Mouse (Mus musculus) kidney, postnatal 36 days (tissue): ENCODE data around the gene Hoxa13.

Source experiments
- DNase-seq, 2 experiments: peaks; one replicate each; pipeline ENCODE4 v3.0.0; 2021 to 2022; ENCODE audit warnings: mixed read lengths in 2 of 2

Hoxa13 gene

DNA sequence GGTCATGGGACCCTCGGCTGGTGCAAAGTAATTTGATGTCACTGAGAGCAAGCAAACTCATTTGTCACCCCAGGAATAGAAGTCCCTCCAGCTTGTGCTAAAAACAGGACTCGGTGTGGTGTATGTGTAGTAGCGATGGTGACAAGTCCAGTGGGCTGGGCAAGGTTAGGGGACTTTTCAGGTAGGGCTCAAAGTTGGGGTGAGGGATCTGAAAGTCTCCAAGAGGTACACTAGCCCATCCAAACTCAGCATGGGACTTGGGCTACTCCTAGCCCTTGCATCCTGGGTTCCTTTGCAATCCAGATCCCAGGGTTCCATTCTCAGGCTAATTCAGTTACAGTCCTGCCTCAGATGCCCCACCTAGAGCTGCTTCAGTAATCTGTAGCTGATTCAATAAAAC is 8.1 kb upstream of the Hoxa13 start:
- no peak for DNase-seq

DNA sequence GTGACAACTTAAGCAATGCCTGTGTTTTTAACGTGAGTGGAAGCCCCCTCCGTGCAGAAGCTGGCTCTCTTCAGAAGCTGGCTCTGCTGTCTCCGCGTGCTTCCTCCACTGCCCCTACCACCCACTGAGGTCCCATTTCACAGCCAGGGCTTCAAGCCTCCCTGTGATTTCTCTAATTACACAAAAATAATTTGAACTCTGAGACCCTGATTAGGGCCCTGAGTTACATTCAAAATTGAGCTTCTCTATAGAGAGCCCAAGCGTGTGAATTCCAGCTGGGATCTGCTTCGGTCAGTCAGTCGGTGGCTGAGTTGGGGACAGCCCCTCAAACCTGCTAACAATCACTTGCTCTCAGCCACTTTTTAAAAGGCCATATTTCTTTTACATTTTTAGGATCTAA is 7.7 kb upstream of the Hoxa13 start:
- no peak for DNase-seq

DNA sequence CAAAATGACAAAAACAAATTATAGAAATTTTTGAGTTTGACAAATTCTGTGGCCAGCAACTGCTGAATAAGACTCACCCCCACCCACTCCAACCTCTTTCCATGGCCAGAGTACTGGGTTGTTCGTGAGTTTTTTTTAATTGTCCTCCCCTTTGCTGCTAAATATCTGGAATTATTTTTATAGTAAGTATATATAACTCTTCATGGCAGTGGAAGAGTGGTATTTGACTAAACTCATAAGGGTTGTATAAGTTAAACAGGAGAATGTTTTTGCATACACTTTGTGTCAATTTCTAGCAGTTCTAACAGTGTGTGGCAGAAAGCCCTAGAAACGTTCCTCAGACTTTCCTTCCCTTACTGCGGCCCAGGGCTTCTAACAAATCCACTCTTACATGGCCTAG is 7.0 kb upstream of the Hoxa13 start:
- no peak for DNase-seq

DNA sequence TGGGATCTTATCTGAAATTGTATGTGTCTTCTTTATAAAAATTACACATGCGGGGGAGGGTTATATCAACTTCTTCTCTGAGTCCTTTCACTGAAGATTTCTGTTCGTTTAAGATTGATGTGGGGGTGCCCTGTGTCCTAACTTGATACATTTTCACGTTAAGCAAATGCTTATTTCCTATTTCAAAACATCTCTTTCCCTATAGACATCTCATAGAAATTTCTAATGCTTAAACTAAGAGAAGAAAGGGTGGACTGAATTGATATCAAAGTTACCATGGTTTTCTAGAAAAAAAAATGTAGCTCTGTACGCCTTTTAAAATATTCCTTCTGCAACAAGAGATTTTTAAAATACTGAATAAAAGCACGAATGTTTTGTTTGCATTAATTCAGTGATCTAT is 6.5 kb upstream of the Hoxa13 start:
- DNase-seq = no peak

DNA sequence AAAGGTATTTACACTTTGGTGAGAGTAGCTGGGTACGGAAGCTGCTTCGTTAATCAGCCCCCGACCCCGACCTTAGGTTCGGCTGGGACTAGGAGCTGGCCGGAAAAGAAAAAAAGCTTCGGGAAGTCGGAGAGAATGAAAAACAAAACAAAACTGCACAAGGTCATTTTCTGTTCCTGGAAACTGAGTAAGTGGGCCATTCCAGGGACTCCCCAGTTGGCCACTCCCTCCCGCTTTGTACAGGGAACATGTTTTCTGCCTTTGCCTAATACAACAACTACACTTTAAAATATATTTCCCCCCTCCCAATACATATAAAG is 5.9 kb upstream of the Hoxa13 start:
- no peak for DNase-seq

DNA sequence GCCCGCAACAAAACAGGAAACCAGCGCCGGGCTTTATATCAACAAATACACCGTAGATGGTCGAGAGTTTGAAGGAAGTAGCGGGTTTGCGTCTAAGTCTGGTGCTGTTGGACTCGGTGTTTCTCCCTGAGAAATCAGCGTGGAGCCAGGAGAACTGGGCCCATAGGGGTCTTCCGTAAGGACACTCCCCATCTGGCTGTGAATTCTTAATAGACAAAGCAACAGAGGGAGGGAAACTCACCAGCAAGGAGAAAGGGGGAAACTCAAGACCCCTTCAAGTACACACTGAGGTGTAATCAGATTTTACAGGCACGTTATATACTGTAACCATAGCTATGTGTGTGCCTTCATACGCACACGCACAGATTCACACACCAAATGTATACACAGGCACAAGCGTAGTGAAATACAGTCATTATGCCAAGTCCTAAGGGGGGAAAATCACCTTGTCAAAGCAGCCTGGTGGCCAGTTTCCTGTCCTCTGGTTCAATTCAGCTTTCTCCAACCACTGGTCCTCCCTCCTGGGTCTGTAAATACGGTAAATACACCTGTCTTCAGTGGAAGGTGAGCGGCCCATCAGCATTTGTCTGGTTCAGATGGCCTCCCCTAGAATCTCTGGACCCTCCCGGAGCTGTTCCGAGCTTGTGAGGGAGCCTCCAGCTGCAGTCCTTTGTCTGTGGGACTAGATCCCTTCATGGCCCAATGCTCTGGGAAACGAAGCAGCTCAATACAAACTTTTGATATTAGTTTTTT is 5.4 kb upstream of the Hoxa13 start:
- peak in 1 of 2 experiments; percentile 6 for DNase-seq

DNA sequence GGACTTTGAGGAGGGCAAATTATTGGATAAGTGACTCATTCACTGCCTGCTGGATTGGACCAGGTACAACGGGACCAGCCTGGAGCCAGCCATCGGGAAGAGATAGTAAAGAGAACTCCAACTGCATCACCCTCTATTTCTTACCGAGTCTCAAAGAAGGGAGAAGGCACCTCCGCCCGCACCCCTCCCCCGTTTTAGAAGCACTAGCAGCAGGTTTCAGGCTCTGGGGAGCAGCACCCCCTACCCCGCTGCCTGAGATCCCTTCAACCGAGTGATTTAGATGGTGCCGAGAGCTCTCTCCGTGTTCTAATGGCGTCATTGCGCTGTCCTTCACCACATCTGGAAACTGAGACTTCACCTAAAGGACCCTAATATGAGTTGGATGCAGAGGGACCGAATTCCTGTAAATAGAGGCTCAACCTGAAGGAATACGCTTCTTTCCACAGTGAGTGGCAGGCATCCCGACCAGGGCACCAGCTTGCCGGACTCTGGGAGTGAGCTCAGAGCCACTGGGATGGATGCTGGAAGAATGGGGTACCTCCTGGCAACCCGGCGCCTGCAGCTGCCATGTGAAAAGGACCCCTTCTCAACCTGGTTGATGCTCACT is 4.7 kb upstream of the Hoxa13 start:
- DNase-seq = peak in 1 of 2 experiments; percentile 10

DNA sequence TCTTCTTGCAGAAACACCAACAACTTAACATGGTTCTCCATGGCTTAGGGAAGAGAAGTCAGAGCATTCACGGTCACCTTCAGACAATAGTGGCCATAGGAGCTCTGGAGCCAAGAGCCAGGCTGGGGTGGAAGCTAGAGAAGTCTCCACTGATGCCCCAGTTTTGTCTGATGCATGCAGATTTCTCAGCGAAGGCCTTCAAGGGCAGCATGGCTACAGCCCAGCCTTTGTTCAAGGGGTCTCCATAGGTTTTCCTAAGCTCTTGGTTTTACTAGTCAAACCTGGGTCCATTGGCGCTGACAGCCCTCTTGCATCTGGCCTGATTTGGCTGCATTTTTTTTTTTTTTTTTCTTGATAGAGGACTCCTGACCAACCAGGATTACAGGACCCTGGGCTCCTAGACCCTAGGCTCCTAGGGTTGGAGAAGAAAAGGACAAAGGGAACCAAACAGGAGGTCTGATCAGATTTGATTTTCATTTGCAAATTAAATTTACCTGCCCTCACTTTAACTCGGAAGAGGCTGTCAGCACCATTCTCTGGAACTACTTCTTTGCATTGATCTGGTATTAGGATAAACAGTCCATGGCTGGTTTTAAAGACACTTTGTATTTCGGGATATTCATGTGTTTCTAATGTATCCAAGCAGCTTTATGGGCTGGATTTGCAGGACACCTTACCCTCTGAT is 3.6 kb upstream of the Hoxa13 start:
- DNase-seq = no peak

DNA sequence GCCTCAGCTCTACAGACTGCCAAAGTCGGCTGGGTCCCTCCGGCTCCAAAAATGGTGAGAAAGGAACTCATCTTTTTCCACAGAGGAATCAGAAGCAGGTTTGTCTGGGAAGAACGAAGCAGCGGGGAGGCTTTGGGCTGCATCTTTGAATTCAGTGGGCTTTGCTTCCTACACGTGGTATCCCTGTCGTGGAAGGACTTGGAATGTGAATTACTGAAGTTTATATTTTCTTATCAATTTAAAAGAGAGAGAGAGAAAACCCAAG is 2.6 kb upstream of the Hoxa13 start:
- no peak for DNase-seq

DNA sequence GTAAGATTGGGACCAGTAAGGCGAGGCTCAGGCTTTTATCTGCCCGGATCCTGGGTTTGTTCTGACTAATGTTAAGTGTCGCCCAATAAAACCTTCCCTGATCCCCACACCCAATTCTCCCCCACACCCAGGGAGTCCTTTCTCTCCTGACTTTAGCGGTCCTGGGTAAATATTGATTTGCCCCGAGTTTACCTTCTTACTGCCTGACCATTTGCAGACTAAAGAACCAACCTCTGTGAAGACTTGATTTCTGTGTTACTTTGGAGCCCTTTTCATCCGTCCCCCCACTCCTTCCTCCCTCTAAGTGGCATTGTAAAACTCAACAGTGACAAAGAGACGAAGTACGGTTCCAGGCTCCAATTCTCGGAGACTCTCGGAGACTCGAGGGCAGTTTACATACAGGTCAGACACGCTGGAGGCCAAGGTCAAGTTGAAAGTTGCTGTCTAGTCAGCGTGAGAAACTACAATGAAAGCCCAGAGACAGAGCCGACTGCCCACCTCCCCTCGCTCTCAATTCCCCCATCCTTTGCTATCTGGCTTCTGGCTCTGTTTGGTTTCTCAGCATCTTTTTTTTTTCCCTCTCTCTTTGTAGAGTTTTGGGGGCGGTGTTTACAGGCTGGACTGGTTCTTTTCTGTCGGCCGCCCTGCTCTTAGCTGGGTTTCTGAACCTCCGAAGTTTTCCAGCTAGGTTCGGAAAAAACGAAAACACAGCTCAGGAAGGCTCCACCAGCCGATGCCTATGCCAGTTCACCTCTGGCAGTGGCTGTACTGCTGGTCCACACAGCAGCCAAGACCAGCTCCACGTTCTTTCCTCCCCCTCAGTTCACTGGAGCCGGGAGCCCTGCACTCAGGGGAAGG is 2.0 kb upstream of the Hoxa13 start:
- DNase-seq = peak in 1 of 2 experiments; percentile 29

DNA sequence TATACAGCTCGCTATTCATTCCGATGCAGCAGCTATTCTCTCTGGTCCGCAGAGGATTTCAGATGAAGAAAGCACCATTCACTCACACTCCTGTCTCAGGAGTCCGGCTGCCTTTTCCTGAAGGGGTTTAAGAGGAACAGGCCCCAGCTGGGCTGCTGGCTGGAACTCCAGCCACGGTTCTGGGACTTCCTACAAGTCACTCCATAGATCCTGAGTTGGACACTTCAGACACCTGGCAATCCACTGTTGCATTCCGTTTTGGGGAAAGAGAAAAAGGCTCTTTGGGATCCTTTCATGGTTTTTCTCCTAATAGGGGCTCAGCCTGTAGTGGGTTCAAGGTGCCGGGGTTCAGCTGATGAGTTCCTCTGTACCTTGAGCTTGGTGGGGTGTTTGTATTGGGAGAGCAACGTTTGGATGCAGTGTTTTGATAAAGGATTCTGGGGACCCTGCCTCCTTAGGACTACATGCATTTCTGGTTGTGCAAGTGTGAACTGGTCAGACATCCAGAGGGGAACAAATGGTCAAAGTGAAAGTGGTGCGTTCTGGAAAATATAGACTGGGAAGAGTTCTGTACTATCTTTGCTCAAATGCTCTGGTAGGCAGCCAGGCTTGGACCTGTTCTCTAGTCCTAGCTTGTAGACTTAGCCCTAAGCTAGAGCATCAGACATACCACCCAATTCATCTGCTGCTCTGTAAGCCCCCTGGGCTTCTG is 1.2 kb upstream of the Hoxa13 start:
- DNase-seq = peak in 1 of 2 experiments; percentile 15

DNA sequence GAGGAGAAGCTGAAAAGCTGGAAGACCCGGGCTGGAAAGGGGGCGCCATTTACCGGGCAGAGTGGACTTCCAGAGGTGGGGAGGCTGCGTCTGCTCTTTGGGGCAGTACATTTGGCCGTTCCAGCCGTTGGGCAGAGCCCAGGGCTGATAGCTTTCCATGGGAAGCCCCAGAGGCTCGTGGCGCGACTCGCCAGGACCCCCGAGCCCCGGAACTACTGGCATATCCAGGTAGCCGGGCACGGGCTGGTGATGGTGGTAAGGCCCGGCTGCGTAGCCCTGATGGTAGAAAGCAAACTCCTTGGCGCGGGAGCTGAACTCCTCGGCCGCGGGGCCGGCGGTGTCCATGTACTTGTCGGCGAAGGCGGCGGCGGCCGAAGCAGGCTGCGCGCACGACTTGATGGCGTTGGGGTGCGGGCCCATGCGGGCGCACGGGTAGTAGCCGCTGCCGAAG is 844 bp downstream of the Hoxa13 start:
- DNase-seq = peak in 1 of 2 experiments; percentile 38

DNA sequence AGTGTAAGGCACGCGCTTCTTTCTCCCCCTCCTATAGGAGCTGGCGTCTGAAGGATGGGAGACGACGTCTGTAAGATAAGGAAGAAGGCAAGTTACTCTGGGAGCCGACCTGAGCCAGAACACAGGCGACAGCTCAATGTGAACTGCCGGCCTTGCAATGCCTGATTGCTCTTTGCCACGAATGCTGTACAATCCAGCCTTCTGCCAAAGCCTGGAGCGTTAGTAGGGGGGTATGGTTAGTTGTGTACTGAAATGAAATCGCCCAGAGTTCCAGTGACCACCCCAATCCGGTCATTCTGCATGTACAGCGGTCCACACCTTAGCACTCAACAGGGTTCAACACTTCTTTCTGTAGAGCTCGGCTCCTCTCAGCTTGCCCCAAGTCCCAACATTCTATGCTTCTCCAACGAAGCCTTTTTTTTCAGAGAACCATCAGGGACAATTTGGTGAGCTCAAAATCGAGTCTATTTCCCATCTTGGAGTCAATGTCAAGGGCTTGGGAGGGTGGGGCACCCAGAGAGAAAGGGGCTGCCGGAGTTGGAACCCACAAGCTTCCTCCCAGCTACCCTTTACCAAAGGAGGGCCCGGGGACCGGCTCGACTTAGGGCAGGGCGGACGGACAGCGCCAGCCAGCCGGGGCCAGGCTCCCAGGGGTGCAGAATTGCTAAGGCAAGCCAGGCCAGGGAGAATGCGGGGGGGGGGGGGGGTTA is 1.4 kb downstream of the Hoxa13 start:
- DNase-seq = peak in 1 of 2 experiments; percentile 30

DNA sequence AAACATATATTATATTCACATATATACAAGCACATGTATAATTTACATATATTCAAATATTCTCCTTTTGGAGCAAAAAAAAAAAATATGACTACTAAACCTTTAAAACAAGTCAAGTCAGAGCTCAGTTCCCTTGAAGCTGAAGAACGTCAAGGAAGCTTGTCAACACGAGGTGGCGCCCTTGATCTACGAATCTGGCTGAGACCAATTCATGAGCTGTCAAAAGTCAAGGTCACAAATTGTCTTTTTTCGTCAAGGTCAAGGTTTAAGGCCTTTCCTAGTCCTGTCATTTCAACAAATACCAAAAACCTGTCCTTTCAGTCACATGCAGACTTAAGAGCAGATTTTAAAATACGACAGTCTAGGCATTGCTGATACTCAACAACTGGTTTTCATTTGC is 3.7 kb downstream of the Hoxa13 start:
- peak; percentile 84 to 94 for DNase-seq

DNA sequence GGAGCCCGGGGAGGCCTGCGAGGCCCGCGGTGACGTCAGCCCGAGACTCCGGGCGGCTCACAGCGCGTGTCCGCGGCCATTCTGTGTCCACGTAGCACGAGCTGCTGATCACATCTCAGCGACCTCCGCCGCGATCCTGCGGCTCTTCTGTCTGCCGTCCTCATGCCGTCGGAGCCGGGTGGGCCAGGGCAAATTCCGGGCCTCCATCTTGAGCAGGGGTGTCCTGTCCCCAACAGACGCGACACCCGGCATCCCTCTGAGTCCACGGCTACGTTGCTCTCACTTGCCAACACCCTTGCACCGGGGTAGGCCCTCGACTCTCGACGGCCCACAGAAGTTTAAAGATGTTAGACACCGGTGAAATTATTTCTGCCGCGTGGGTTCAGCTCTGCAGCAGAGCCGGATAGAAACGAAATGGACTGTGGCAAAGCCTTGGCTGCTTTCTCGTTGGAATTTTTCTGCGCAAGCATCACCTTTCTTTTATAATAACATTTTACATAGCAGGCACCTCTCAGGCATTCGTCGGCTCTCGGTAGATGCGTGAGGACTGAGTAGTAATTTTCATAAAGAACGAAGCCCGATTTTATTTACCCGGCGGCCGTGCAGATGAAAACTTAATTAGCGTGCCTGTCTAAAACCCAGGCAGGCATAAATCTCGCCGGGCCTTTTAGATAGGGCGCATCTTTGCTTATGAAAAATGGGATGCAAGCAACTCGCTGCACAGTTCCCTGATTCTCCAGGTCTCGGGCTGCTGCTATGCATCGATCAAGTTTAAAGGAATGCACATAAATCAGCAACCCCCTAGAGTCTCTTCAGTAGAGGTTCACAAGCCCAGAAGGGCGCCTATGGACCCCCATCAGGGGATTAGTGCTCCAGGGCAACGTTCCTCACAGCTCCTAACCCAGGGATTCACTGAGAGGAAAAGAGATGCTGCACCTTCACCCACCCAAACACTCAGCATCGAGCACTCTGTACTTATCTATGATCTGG is 6.9 kb downstream of the Hoxa13 start:
- peak in 1 of 2 experiments; percentile 21 for DNase-seq

DNA sequence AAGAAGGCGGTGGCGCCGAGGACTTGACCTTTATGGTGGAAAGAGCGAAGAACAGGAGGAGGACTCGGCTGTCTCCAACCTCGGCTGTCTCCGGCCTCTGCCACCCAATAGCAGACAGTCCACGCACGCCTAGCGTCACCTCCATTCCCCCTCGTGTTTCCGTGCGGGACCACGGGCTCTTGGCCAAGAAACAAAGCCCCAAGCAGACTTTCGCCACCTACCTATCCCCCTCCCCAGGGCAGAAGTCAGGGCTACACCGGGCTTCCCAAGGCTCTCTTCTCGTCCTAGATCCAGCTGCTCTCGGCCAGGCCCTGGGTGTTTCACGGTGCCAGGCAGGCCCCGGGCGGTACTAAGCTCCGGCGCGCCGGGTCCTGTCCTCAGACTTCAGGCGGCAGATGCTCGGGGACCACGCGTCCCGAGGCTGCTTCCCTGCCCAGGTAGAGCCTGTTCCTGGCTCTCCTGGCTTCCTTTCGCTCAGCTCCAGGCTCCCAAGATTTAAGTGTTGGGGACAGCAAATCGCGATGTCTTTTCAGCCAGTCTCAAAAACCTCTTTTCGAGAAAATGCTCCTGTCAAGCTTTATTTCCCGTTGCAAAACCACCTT is 7.8 kb downstream of the Hoxa13 start:
- peak in 1 of 2 experiments; percentile 5 for DNase-seq

DNA sequence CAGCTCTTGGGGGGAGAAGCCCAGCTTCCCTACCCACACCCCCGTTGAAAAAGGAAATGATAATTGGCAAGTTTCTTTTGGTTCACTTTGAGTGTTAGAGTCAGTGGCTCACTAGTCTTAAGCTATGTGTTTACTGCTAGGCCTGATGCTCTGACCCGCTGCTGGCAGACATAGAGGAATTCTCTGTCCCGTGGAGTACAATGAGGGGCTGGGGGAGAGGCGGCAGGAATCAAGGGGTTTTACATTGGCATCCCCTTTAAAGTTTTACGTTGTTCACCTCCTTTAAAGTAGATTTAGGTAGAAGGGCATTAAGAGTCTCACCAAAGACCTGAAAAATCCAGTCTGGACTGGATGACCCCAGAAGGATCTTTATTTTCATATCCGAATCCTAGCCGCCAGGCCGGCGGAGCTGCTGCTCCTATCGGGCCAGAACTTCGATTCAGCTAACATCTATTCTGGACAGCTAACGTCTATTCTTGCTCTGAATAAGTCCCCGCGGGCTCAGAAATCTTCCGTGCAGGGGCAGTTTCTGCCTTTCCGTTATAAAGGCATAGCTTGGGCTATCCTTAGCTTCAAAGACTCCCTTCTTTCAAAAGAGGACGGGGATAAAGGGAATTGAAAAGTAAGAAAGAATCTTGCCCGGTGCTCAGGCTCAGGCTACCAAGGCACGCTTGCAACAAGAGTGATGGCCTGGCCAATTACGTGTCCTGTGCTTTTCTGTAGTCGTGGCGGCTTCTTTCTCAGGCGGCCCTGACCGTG is 8.5 kb downstream of the Hoxa13 start:
- no peak for DNase-seq

DNA sequence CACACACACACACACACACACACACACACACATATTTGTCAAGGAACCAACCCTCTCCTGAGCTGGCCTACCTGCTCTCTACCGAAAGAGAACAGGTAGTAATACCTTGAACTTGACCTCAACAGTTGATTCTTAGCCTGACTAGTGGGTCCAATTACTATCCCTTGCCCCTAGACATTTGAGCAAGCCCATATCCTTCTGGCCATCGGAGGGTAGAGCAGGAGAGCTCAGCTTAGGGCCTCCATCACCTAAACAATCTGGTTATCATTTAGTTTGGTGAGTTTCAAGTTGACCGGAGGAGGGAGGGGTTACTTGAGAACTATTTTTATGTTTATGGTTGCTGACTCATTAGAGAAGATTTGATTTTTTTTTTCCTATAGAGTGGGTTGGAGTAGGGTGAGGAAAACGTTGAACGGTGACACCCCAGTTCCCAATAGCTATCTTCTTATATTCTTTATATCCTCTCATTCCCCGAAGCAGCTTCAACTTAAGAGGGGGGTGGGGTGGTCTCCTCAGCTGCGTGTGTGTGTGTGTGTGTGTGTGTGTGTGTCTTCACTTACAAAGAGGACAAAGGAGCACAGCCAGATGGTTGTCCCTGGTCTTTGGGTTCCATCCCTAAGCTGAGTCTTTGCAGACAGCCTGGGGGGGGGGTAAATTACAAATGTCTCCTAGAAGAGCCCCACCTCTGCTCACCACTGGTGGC is 9.4 kb downstream of the Hoxa13 start:
- no peak for DNase-seq

DNA sequence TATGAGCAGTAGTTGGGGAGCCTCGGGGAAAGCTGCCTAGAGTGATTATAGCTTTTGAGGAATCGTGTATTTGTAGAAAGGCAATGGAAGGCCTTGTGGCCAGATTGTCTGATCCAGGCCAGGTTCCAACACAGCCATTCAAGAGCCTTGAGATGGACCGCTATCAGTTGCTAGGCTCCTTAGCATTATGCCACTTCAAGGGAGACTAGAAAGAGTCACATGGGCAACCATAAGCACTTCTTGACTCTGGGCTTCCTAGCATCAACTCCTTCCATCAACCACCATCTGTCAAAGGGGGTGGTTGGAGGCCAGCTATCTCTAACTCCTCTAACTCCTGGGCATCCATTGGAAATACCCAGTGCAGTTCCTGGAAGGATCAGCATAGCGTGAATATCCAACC is 10.9 kb downstream of the Hoxa13 start:
- no peak for DNase-seq
